ENCODE assay signal across 7 mouse cellular contexts in the genomic region with DNA sequence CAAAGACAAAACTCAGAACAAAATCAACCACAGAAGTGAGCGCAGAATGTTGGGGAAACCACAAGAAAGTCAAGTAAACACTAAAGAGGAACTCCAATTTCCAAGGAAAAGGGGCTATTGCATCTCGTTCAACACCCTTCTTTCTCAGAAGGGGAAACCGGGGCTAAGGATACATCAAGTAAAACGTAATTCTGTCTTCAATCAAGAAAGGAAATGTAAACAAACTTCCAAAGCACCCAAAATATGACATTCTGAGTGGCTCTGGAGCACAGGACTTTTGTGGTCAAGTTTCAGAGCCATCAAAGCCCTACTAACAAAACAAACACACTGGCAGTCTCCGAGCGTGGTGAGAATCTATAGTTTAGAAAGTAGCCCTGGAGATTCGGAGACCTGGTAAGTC. TPM values are rescaled to one million over a fixed set of nuclear protein-coding genes. Genes with fewer than 3 reads are reported as not detected.
DNase-seq lines count a peak whose midpoint lies in the region; ATAC-seq and TF ChIP-seq lines count a peak whose summit lies in the region.

No protein-coding gene starts in this region.

- H3K4me1 ChIP-seq in thymus, adult 2 months (replicated peaks; ENCODE audit: control insufficient read depth, insufficient read depth, low read length) = peaks cover 26% of the 10 kb centered on the region
- H3K4me1 ChIP-seq in forebrain, embryonic 14.5 days (ENCODE audit: control insufficient read depth, insufficient read depth, low read length) = peaks cover 8% of the 10 kb centered on the region; the same call in 1 of the 2 replicates
- peaks cover 12 to 22% of the 10 kb centered on the region in 2 experiments for H3K4me1 ChIP-seq in liver, embryonic 14.5 days (replicated peaks; ENCODE audit: control insufficient read depth in 2 of 2, insufficient read depth in 2 of 2, low read length in 1 of 2)

- peak overlapping the region; percentile 97 for H3K4me3 ChIP-seq in thymus, adult 2 months (ENCODE audit: control insufficient read depth, insufficient read depth, low read length)
- peak overlapping the region; percentile 62 for H3K4me3 ChIP-seq in forebrain, embryonic 14.5 days (ENCODE audit: low read depth, low read length)
- peak overlapping the region; percentile 57 to 82 for H3K4me3 ChIP-seq in liver, embryonic 14.5 days (ENCODE audit: insufficient read depth in 1 of 2, low read depth in 2 of 2, low read length in 2 of 2)

- ATAC-seq in forebrain, embryonic 14.5 days = no peak
- ATAC-seq in liver, embryonic 14.5 days (ENCODE audit: insufficient read depth) = no peak

- no peaks in the 10 kb centered on the region for H3K9me3 ChIP-seq in forebrain, embryonic 14.5 days (replicated peaks; ENCODE audit: control insufficient read depth, low read length)
- no peaks in the 10 kb centered on the region for H3K9me3 ChIP-seq in liver, embryonic 14.5 days (ENCODE audit: control insufficient read depth, low read length)

- peak overlapping the region; percentile 93 for H3K4me2 ChIP-seq in forebrain, embryonic 14.5 days (ENCODE audit: low read length)
- H3K4me2 ChIP-seq in liver, embryonic 14.5 days (ENCODE audit: low read depth) = peak overlapping the region; percentile 96

- TF ChIP-seq POLR2A in thymus, adult 2 months (IDR thresholded peaks at IDR 0.05; ENCODE audit: control insufficient read depth, extremely low read depth, insufficient read depth, low read length, poor library complexity) = no peak

- H3K27me3 ChIP-seq in thymus, adult 2 months (ENCODE audit: control insufficient read depth, insufficient read depth, low read length) = no peaks in the 10 kb centered on the region
- H3K27me3 ChIP-seq in forebrain, embryonic 14.5 days (replicated peaks; ENCODE audit: control insufficient read depth, insufficient read depth, low read length) = no peaks in the 10 kb centered on the region
- no peaks in the 10 kb centered on the region for H3K27me3 ChIP-seq in liver, embryonic 14.5 days (ENCODE audit: control insufficient read depth, insufficient read depth, low read length)

- H3K36me3 ChIP-seq in thymus, adult 2 months (ENCODE audit: control insufficient read depth, insufficient read depth, low read length) = no peaks in the 10 kb centered on the region
- H3K36me3 ChIP-seq in forebrain, embryonic 14.5 days (ENCODE audit: control insufficient read depth, insufficient read depth, low read length) = no peaks in the 10 kb centered on the region
- H3K36me3 ChIP-seq in liver, embryonic 14.5 days (replicated peaks; ENCODE audit: control insufficient read depth, insufficient read depth, low read depth) = no peaks in the 10 kb centered on the region

- no peak for DNase-seq in thymus, adult 2 months
- no peak for DNase-seq in thymus, postnatal 10 days (ENCODE audit: low spot score in 2 of 2)
- DNase-seq in forebrain, embryonic 14.5 days (ENCODE audit: low spot score) = no peak
- DNase-seq in liver, embryonic 14.5 days (ENCODE audit: low read depth in 3 of 3, low spot score in 3 of 3) = no peak
- no peak for DNase-seq in frontal cortex, adult 2 months (ENCODE audit: extremely low spot score in 1 of 2, low spot score in 1 of 2)
- DNase-seq in thymus, postnatal 36 days = no peak
- DNase-seq in urinary bladder, postnatal 14 days (ENCODE audit: low spot score) = no peak

- H3K9ac ChIP-seq in forebrain, embryonic 14.5 days (ENCODE audit: low read length) = peak overlapping the region; percentile 56
- peak overlapping the region; percentile 72 for H3K9ac ChIP-seq in liver, embryonic 14.5 days (replicated peaks)

- no peak for TF ChIP-seq CTCF in thymus, adult 2 months (IDR thresholded peaks at IDR 0.05; ENCODE audit: borderline replicate concordance, control insufficient read depth, extremely low read depth, insufficient read depth, low read length, poor library complexity)
- TF ChIP-seq CTCF in liver, embryonic 14.5 days (IDR thresholded peaks at IDR 0.05; ENCODE audit: low read depth) = no peak

- peak overlapping the region; percentile 66 for H3K27ac ChIP-seq in thymus, adult 2 months (ENCODE audit: control insufficient read depth, insufficient read depth, low read length)
- H3K27ac ChIP-seq in forebrain, embryonic 14.5 days (ENCODE audit: low read depth, low read length) = no peak overlapping the region
- peak overlapping the region; percentile 6 for H3K27ac ChIP-seq in liver, embryonic 14.5 days

- under 1% methylated on average over 7 of the region's 7 CpGs for WGBS in thymus, adult 2 months
- WGBS in forebrain, embryonic 14.5 days = 20% methylated on average over 7 of the region's 7 CpGs
- 1% methylated on average over 7 of the region's 7 CpGs for WGBS in liver, embryonic 14.5 days (ENCODE audit: insufficient replicate concordance)

- no peak for TF ChIP-seq EP300 in liver, embryonic 14.5 days (IDR thresholded peaks at IDR 0.05; ENCODE audit: low read depth)

RNA-seq across cellular contexts. Expression of gene Sft2d2, which starts 0.8 kb away (rescaled TPM):
- 93.3 and 102 TPM in 2 replicates for polyA plus RNA-seq in thymus, adult 2 months (2012; rRNA removed)
- polyA plus RNA-seq in forebrain, embryonic 14.5 days (2014; fragmentation: Nextera tagmentation; extraction: Ambion mirVana) = 6.7 and 7.6 TPM in 2 replicates
- 5.0 and 5.1 TPM in 2 replicates for polyA plus RNA-seq in liver, embryonic 14.5 days (2012; rRNA removed)
- 8.0 and 8.8 TPM in 2 replicates for polyA plus RNA-seq in liver, embryonic 14.5 days (2014; fragmentation: Nextera tagmentation; extraction: Ambion mirVana)
- 17.9 and 22.5 TPM in 2 replicates for polyA plus RNA-seq in frontal cortex, adult 2 months (2012; rRNA removed)

RNA-seq across cellular contexts. Expression of gene Tbx19, which starts 32.9 kb away (rescaled TPM):
- polyA plus RNA-seq in thymus, adult 2 months (2012; rRNA removed) = 9.6 and 10.3 TPM in 2 replicates
- 0.07 and 0.13 TPM in 2 replicates for polyA plus RNA-seq in forebrain, embryonic 14.5 days (2014; fragmentation: Nextera tagmentation; extraction: Ambion mirVana)
- polyA plus RNA-seq in liver, embryonic 14.5 days (2012; rRNA removed) = 0.02 and 0.04 TPM in 2 replicates
- polyA plus RNA-seq in liver, embryonic 14.5 days (2014; fragmentation: Nextera tagmentation; extraction: Ambion mirVana) = 0.13 TPM in 1 of 2 replicates, not detected in the other
- not detected in 2 replicates for polyA plus RNA-seq in frontal cortex, adult 2 months (2012; rRNA removed)

RNA-seq across cellular contexts. Expression of gene Tiprl, which starts 43.4 kb away (rescaled TPM):
- 34.7 and 38.3 TPM in 2 replicates for polyA plus RNA-seq in thymus, adult 2 months (2012; rRNA removed)
- 154 and 165 TPM in 2 replicates for polyA plus RNA-seq in forebrain, embryonic 14.5 days (2014; fragmentation: Nextera tagmentation; extraction: Ambion mirVana)
- 7.3 and 14.1 TPM in 2 replicates for polyA plus RNA-seq in liver, embryonic 14.5 days (2012; rRNA removed)
- polyA plus RNA-seq in liver, embryonic 14.5 days (2014; fragmentation: Nextera tagmentation; extraction: Ambion mirVana) = 39.2 and 49.0 TPM in 2 replicates
- polyA plus RNA-seq in frontal cortex, adult 2 months (2012; rRNA removed) = 52.7 and 56.3 TPM in 2 replicates
